Mouse (Mus musculus) heart, embryonic 14.5 days (tissue): Measurements from ENCODE around the gene 1110032A03Rik. TPM values are rescaled to one million over a fixed set of nuclear protein-coding genes. Genes with fewer than 3 reads are reported as not detected.

Experiments used
- ATAC-seq: fragments of 200-750 bp; cut with Nextera tagmentation; 2 replicates; pipeline ENCODE4 v1.8.0; 2017; ENCODE audit warnings: low read depth, moderate TSS enrichment; ENCODE audit not compliant: insufficient number of reproducible peaks, insufficient read depth, low FRiP score
- H3K27ac ChIP-seq, 2 experiments: fragments of 200-500 bp in 1 of 2; fragments of 300-500 bp in 1 of 2; sonication (generic) in 1 of 2; replicated peaks in 1 of 2; 2 replicates each; pipeline ENCODE4 v1.5.1; 2012 to 2014; ENCODE audit warnings: low read depth in 2 of 2, low read length in 2 of 2, control low read depth in 1 of 2, mild to moderate bottlenecking in 1 of 2, mixed read lengths in 1 of 2; ENCODE audit not compliant: control insufficient read depth in 1 of 2, insufficient read depth in 1 of 2
- H3K27me3 ChIP-seq: fragments of 300-500 bp; sonication (generic); 2 replicates; pipeline ENCODE4 v1.6.1; 2014; ENCODE audit warnings: mild to moderate bottlenecking, low read length, control low read depth; ENCODE audit not compliant: control insufficient read depth, insufficient read depth
- H3K36me3 ChIP-seq: fragments of 300-500 bp; sonication (generic); 2 replicates; pipeline ENCODE4 v1.6.1; 2014; ENCODE audit warnings: mild to moderate bottlenecking, control low read depth, low read length, mixed read lengths; ENCODE audit not compliant: control insufficient read depth, insufficient read depth
- H3K4me1 ChIP-seq, 2 experiments: fragments of 200-500 bp in 1 of 2; fragments of 300-500 bp in 1 of 2; sonication (generic) in 1 of 2; 2 replicates each; pipeline ENCODE4 v1.6.1; 2012 to 2014; ENCODE audit warnings: low read length in 2 of 2, control low read depth in 1 of 2, mixed read lengths in 1 of 2; ENCODE audit not compliant: control insufficient read depth in 2 of 2, insufficient read depth in 2 of 2
- H3K4me2 ChIP-seq: fragments of 300-500 bp; sonication (generic); 2 replicates; pipeline ENCODE4 v1.6.1; 2014; ENCODE audit warnings: mild to moderate bottlenecking, low read length
- H3K4me3 ChIP-seq, 2 experiments: fragments of 200-500 bp in 1 of 2; fragments of 300-500 bp in 1 of 2; sonication (generic) in 1 of 2; 2 replicates each; pipeline ENCODE4 v1.5.1; 2012 to 2014; ENCODE audit warnings: low read length in 2 of 2, mild to moderate bottlenecking in 2 of 2, control low read depth in 1 of 2, low read depth in 1 of 2, moderate library complexity in 1 of 2; ENCODE audit not compliant: control insufficient read depth in 1 of 2, insufficient read depth in 1 of 2
- H3K9ac ChIP-seq: fragments of 300-500 bp; sonication (generic); 2 replicates; pipeline ENCODE4 v1.6.1; 2014; ENCODE audit warnings: mild to moderate bottlenecking, low read length
- H3K9me3 ChIP-seq: fragments of 300-500 bp; sonication (generic); 2 replicates; pipeline ENCODE4 v1.6.1; 2016; ENCODE audit warnings: low read length, control low read depth; ENCODE audit not compliant: control insufficient read depth
- WGBS: fragments of 180-500 bp; shearing (Covaris S2); extraction: QIAGEN DNeasy Blood & Tissue Kit; methylation state at CpG from one replicate; pipeline ENCODE4 v1.1.7; 2014; 5-methylcytosine and 5-hydroxymethylcytosine counted together
- polyA plus RNA-seq: library from polyadenylated mRNA; unstranded; fragments of >200 nt; fragmentation: Nextera tagmentation; extraction: Ambion mirVana; gene quantifications from 2 replicates; pipeline ENCODE4 v1.2.1, GENCODE M21; 2014

The 1110032A03Rik gene
- polyA plus RNA-seq, 1 experiment from 2014 or later: 33.4 TPM

GRCm38 (mm10) chr9:50798368-50798767 lies 23.0 kb upstream of the 1110032A03Rik start:
- no peak overlapping the region for H3K4me2 ChIP-seq
- H3K9me3 ChIP-seq: no peaks in the 10 kb centered on the region
- H3K36me3 ChIP-seq: peaks cover 58% of the 10 kb centered on the region
- no peak for ATAC-seq
- H3K9ac ChIP-seq: no peak overlapping the region
- H3K4me3 ChIP-seq: no peak overlapping the region
- no peaks in the 10 kb centered on the region for H3K4me1 ChIP-seq
- 82% methylated on average over 5 of the region's 5 CpGs for WGBS
- H3K27ac ChIP-seq: no peak overlapping the region
- no peaks in the 10 kb centered on the region for H3K27me3 ChIP-seq

- H3K27me3 ChIP-seq: no peaks in the 10 kb centered on the region
- H3K4me2 ChIP-seq: no peak overlapping the region
- H3K9ac ChIP-seq: no peak overlapping the region
- no peak for ATAC-seq
- H3K36me3 ChIP-seq: peaks cover 53% of the 10 kb centered on the region
- no peaks in the 10 kb centered on the region for H3K9me3 ChIP-seq
- no peak overlapping the region for H3K27ac ChIP-seq
- no peak overlapping the region for H3K4me3 ChIP-seq
- WGBS: 92% methylated on average over 7 of the region's 7 CpGs
- no peaks in the 10 kb centered on the region for H3K4me1 ChIP-seq
Measured at GRCm38 (mm10) chr9:50797641-50798040, 22.3 kb upstream of the 1110032A03Rik start.

GRCm38 (mm10) chr9:50796776-50797175 lies 21.5 kb upstream of the 1110032A03Rik start:
- Histone ChIP-seq H3K4me1 (no peaks in the 10 kb centered on the region), H3K9me3 (no peaks in the 10 kb centered on the region), H3K27ac (no peak overlapping the region), H3K27me3 (no peaks in the 10 kb centered on the region), H3K4me2 (no peak overlapping the region), H3K4me3 (no peak overlapping the region), H3K36me3 (peaks cover 53% of the 10 kb centered on the region), H3K9ac (no peak overlapping the region)
- ATAC-seq: no peak
- WGBS: 90% methylated on average over 8 of the region's 8 CpGs

GRCm38 (mm10) chr9:50795266-50795665 lies 19.9 kb upstream of the 1110032A03Rik start:
- Histone ChIP-seq H3K36me3 (peaks cover 54% of the 10 kb centered on the region), H3K4me2 (no peak overlapping the region)
- WGBS: 85% methylated on average over 3 of the region's 3 CpGs

GRCm38 (mm10) chr9:50782155-50782554 lies 6.8 kb upstream of the 1110032A03Rik start:
- no peak for ATAC-seq
- Histone ChIP-seq H3K9me3 (no peaks in the 10 kb centered on the region), H3K4me2 (no peak overlapping the region), H3K9ac (no peak overlapping the region), H3K36me3 (peaks cover 84% of the 10 kb centered on the region), H3K27ac (no peak overlapping the region), H3K4me3 (no peak overlapping the region), H3K27me3 (no peaks in the 10 kb centered on the region), H3K4me1 (no peaks in the 10 kb centered on the region)
- 77% methylated on average over 2 of the region's 2 CpGs for WGBS

More at GRCm38 (mm10) chr9:50795266-50795665, 19.9 kb upstream of the 1110032A03Rik start:
- Histone ChIP-seq H3K4me3 (no peak overlapping the region), H3K4me1 (no peaks in the 10 kb centered on the region), H3K27me3 (no peaks in the 10 kb centered on the region), H3K9ac (no peak overlapping the region), H3K27ac (no peak overlapping the region), H3K9me3 (no peaks in the 10 kb centered on the region)
- ATAC-seq: no peak

GRCm38 (mm10) chr9:50776162-50776760 lies 941 bp upstream of the 1110032A03Rik start:
- peak overlapping the region; percentile 91 for H3K9ac ChIP-seq
- no peak for ATAC-seq

GRCm38 (mm10) chr9:50775662-50776126 lies 374 bp upstream of the 1110032A03Rik start:
- H3K27me3 ChIP-seq: no peaks in the 10 kb centered on the region
- WGBS: under 1% methylated on average over 28 of the region's 30 CpGs
- no peaks in the 10 kb centered on the region for H3K9me3 ChIP-seq
- peak overlapping the region; percentile 91 for H3K9ac ChIP-seq
- peak; percentile 51; the same call in 1 of the 2 replicates for ATAC-seq
- H3K27ac ChIP-seq: peak overlapping the region in 1 of 2 experiments; percentile 51; a peak in 1 of 4 replicates
- peaks cover 38% of the 10 kb centered on the region for H3K36me3 ChIP-seq
- H3K4me2 ChIP-seq: peak overlapping the region; percentile 82
- H3K4me1 ChIP-seq: peaks cover 2 to 17% of the 10 kb centered on the region in 2 experiments; a peak in 2 of 4 replicates
- peak overlapping the region; percentile 92 for H3K4me3 ChIP-seq

More at GRCm38 (mm10) chr9:50776162-50776760, 941 bp upstream of the 1110032A03Rik start:
- Histone ChIP-seq H3K36me3 (peaks cover 41% of the 10 kb centered on the region), H3K27me3 (no peaks in the 10 kb centered on the region), H3K4me2 (peak overlapping the region; percentile 82), H3K27ac (0 out of 4 replicates have a peak overlapping the region, but pooled peaks of 1 of the 2 experiments have one; percentile 51), H3K4me1 (peaks cover 2 to 17% of the 10 kb centered on the region in 2 experiments; a peak in 2 of 4 replicates), H3K4me3 (peak overlapping the region; percentile 92), H3K9me3 (no peaks in the 10 kb centered on the region)
- WGBS: 58% methylated on average over 11 of the region's 11 CpGs
